Comparison of ENCODE assay signal across 8 mouse cellular contexts in the genomic region with DNA sequence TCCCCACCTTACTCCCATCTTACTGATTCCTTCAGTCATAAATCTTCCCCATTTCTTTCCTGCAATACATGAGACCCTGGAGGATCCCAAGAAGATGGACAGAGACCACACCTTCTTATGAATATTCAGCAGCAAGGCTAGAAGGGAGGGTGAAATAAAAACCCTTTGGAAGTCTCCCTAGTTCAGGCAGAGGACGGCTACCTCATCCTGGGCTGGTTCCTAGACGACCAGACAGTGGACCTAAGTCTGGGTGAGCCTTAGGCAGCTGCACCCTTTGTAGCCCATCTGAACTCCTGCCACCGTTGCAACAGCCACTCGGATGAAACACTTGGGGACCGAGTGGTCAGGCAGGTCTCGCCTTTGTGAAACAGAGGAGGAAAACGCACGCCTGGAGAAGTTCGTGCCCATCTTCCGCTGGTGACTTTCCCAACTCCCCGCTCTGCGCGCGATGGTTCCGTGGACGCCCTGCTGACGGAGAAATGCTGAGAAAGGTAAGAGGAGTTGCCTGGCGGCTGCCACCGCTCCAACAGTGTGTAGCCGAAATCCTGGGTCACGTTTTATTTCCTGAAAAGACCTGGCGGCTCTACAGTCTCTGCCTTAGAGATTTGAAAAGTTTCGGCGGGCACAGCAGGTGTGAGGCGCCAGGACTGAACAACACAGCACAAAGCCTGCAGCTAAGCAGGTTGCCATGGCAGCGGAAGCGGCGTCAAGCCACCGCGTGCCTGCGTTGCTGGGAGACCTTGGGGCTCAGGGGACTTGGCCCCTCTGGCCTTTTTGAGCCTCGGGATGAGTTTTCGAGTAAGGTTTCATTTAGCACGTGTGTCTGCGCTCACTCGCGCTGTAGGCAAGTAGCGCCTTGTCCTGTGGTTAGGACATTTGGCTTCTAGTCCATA.
DNase-seq lines count a peak whose midpoint lies in the region; ATAC-seq and TF ChIP-seq lines count a peak whose summit lies in the region.

No protein-coding gene starts in this region.

- peak; percentile 95 for ATAC-seq in forebrain, embryonic 14.5 days
- peak; percentile 94 for ATAC-seq in hindbrain, postnatal 0 days

- no peak for TF ChIP-seq CTCF in hindbrain, postnatal 0 days (IDR thresholded peaks at IDR 0.05; ENCODE audit: low read depth)
- TF ChIP-seq CTCF in left cerebral cortex, adult 2 months (IDR thresholded peaks at IDR 0.05) = no peak

- peak overlapping the region; percentile 92 for H3K4me2 ChIP-seq in forebrain, embryonic 14.5 days (ENCODE audit: low read length)
- peak overlapping the region; percentile 86 for H3K4me2 ChIP-seq in hindbrain, postnatal 0 days (ENCODE audit: low read depth, low read length)

- H3K27me3 ChIP-seq in forebrain, embryonic 14.5 days (replicated peaks; ENCODE audit: control insufficient read depth, insufficient read depth, low read length) = no peaks in the 10 kb centered on the region
- no peaks in the 10 kb centered on the region for H3K27me3 ChIP-seq in hindbrain, postnatal 0 days (ENCODE audit: insufficient read depth, low read length)

- DNase-seq in Muller cell, postnatal 12 days (ENCODE audit: inconsistent ontology term) = peak; percentile 58
- DNase-seq in brain, embryonic 18.5 days (ENCODE audit: low read depth, low spot score) = peak; percentile 43
- peak; percentile 92 for DNase-seq in forebrain, embryonic 14.5 days (ENCODE audit: low spot score)
- DNase-seq in hindbrain, postnatal 0 days (ENCODE audit: low spot score) = peak; percentile 88
- peak; percentile 54 to 57 for DNase-seq in left cerebral cortex, adult 2 months (ENCODE audit: extremely low spot score in 1 of 2, low spot score in 2 of 2)
- peak; percentile 50 for DNase-seq in lung, postnatal 36 days
- peak; percentile 46 for DNase-seq in retina, postnatal 7 days (ENCODE audit: low read depth, low spot score)
- peak; percentile 54 for DNase-seq in yolk sac, embryonic 10.5 days (ENCODE audit: low spot score)

- H3K27ac ChIP-seq in forebrain, embryonic 14.5 days (ENCODE audit: low read depth, low read length) = no peak overlapping the region; the same call in 1 of the 2 replicates
- H3K27ac ChIP-seq in hindbrain, postnatal 0 days = peak overlapping the region; percentile 45; the same call in 1 of the 2 replicates
- no peak overlapping the region for H3K27ac ChIP-seq in left cerebral cortex, adult 2 months

- intact Hi-C loops in left cerebral cortex, adult 2 months (cut with DNase I) = no loop called here

- no peaks in the 10 kb centered on the region for H3K9me3 ChIP-seq in forebrain, embryonic 14.5 days (replicated peaks; ENCODE audit: control insufficient read depth, low read length)
- H3K9me3 ChIP-seq in hindbrain, postnatal 0 days (ENCODE audit: low read length) = no peaks in the 10 kb centered on the region

- under 1% methylated on average over 38 of the region's 38 CpGs for WGBS in forebrain, embryonic 14.5 days
- WGBS in hindbrain, postnatal 0 days = under 1% methylated on average over 38 of the region's 38 CpGs

- peak overlapping the region; percentile 35 for H3K4me3 ChIP-seq in forebrain, embryonic 14.5 days (ENCODE audit: low read depth, low read length)
- peak overlapping the region; percentile 43 for H3K4me3 ChIP-seq in hindbrain, postnatal 0 days (ENCODE audit: low read length)
- peak overlapping the region; percentile 45 for H3K4me3 ChIP-seq in left cerebral cortex, adult 2 months

- H3K4me1 ChIP-seq in forebrain, embryonic 14.5 days (ENCODE audit: control insufficient read depth, insufficient read depth, low read length) = peaks cover 5% of the 10 kb centered on the region
- H3K4me1 ChIP-seq in hindbrain, postnatal 0 days (ENCODE audit: insufficient read depth, low read length) = peaks cover 12% of the 10 kb centered on the region

- H3K36me3 ChIP-seq in forebrain, embryonic 14.5 days (ENCODE audit: control insufficient read depth, insufficient read depth, low read length) = no peaks in the 10 kb centered on the region
- H3K36me3 ChIP-seq in hindbrain, postnatal 0 days (ENCODE audit: insufficient read depth, low read length) = no peaks in the 10 kb centered on the region

- H3K9ac ChIP-seq in forebrain, embryonic 14.5 days (ENCODE audit: low read length) = peak overlapping the region; percentile 56
- H3K9ac ChIP-seq in hindbrain, postnatal 0 days (replicated peaks; ENCODE audit: low read length) = peak overlapping the region; percentile 33; the same call in 1 of the 2 replicates
